Mouse (Mus musculus): Measurements from ENCODE around the gene Gmeb1. TPM values are rescaled to one million over a fixed set of nuclear protein-coding genes. Genes with fewer than 3 reads are reported as not detected.

The Gmeb1 gene
- total and polyA plus RNA-seq, 3 experiments: 9.9 to 29.6 TPM; not detected in 1

DNA sequence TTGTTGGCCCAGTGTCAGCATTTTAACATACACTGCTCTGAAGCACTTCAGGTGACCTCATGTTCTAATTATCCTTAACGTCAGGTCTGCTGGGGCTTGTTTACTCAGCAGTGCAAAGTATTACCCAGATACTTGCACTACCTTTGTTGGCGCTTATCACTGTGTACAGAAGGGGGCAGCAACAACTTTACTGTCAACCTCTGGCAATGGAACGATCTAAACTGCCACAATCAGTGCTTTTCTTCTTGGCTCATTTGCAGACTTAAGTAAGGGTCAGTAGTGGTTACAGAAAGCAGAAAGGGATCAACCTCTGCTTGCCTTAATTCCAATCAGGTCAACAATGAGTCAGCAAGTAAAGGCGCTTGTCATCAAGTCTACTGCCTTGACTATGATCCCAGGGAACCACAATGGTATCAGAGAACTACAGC is 63.1 kb downstream of the Gmeb1 start:
- peaks cover 29 to 33% of the 10 kb centered on the region in 2 experiments for H3K4me1 ChIP-seq (ENCODE audit: control insufficient read depth in 1 of 2, insufficient read depth in 2 of 2, low read length in 2 of 2)
- TF ChIP-seq MYB (IDR thresholded peaks at IDR 0.05; ENCODE audit: low read depth, low read length): no peak
- TF ChIP-seq POLR2AphosphoS2 (IDR thresholded peaks at IDR 0.05; ENCODE audit: low read length): no peak
- no peak for TF ChIP-seq ETS1 (IDR thresholded peaks at IDR 0.05; ENCODE audit: low read depth, low read length)
- no peak for TF ChIP-seq TCF12 (IDR thresholded peaks at IDR 0.05; ENCODE audit: low read depth, low read length)
- no peak for TF ChIP-seq GATA1 (IDR thresholded peaks at IDR 0.05; ENCODE audit: low read depth, low read length)
- peak; percentile 40; the same call in 1 of the 2 replicates for TF ChIP-seq SIN3A (IDR thresholded peaks at IDR 0.05; ENCODE audit: low read length)
- peak; percentile 11 to 51 (median 37); a peak in 3 of 6 replicates for TF ChIP-seq CTCF (IDR thresholded peaks at IDR 0.05 in 2 of 3, conservative IDR thresholded peaks at IDR 0.05 in 1 of 3; ENCODE audit: control insufficient read depth in 1 of 3, insufficient read depth in 1 of 3, low read depth in 2 of 3, low read length in 3 of 3, poor library complexity in 1 of 3, severe bottlenecking in 1 of 3)
- peak; percentile 53; the same call in 1 of the 2 replicates for TF ChIP-seq RCOR1 (IDR thresholded peaks at IDR 0.05; ENCODE audit: low read depth, low read length)
- TF ChIP-seq EP300 (IDR thresholded peaks at IDR 0.05; ENCODE audit: low read depth in 1 of 2, low read length in 2 of 2): peak; percentile 29 to 38; a peak in 3 of 4 replicates
- TF ChIP-seq MYC (IDR thresholded peaks at IDR 0.05; ENCODE audit: low read depth, low read length): no peak
- no peak for TF ChIP-seq UBTF (IDR thresholded peaks at IDR 0.05; ENCODE audit: borderline replicate concordance, insufficient read depth, low read depth, low read length)
- peak; percentile 37; the same call in 1 of the 2 replicates for TF ChIP-seq SMC3 (IDR thresholded peaks at IDR 0.05; ENCODE audit: low read depth, low read length)
- TF ChIP-seq ZMIZ1 (IDR thresholded peaks at IDR 0.05; ENCODE audit: low read depth, low read length): no peak
- peak; percentile 22 for TF ChIP-seq RAD21 (IDR thresholded peaks at IDR 0.05; ENCODE audit: low read depth, low read length)
- TF ChIP-seq MEF2A (IDR thresholded peaks at IDR 0.05; ENCODE audit: extremely low read depth, insufficient replicate concordance, low read depth, low read length, poor library complexity, severe bottlenecking): no peak
- no peak for TF ChIP-seq ZNF384 (IDR thresholded peaks at IDR 0.05; ENCODE audit: low read depth, low read length)
- TF ChIP-seq MXI1 (IDR thresholded peaks at IDR 0.05; ENCODE audit: low read depth, low read length): peak; percentile 42; the same call in 1 of the 2 replicates
- TF ChIP-seq POLR2AphosphoS5 (IDR thresholded peaks at IDR 0.05; ENCODE audit: borderline replicate concordance, low read depth, low read length): no peak
- H3K4me3 ChIP-seq (ENCODE audit: control insufficient read depth in 1 of 2, insufficient read depth in 1 of 2, low read depth in 2 of 2, low read length in 2 of 2): no peak overlapping the region
- H3K9ac ChIP-seq (ENCODE audit: control insufficient read depth, low read depth, low read length, poor library complexity, severe bottlenecking): no peak overlapping the region
- H3K36me3 ChIP-seq (ENCODE audit: control insufficient read depth in 1 of 2, insufficient read depth in 2 of 2, low read length in 2 of 2): peaks cover 43 to 86% of the 10 kb centered on the region in 2 experiments
- H3K27ac ChIP-seq (ENCODE audit: control insufficient read depth, low read depth, low read length): no peak overlapping the region
- H3K79me2 ChIP-seq (ENCODE audit: control insufficient read depth, insufficient read depth, low read length, poor library complexity): peaks cover 88% of the 10 kb centered on the region
- H3K9me3 ChIP-seq (replicated peaks; ENCODE audit: insufficient read depth, low read length): no peaks in the 10 kb centered on the region
- DNase-seq (ENCODE audit: low read depth, low spot score): peak; percentile 61
- H3K27me3 ChIP-seq (ENCODE audit: control insufficient read depth in 1 of 2, insufficient read depth in 2 of 2, low read length in 2 of 2): no peaks in the 10 kb centered on the region

DNA sequence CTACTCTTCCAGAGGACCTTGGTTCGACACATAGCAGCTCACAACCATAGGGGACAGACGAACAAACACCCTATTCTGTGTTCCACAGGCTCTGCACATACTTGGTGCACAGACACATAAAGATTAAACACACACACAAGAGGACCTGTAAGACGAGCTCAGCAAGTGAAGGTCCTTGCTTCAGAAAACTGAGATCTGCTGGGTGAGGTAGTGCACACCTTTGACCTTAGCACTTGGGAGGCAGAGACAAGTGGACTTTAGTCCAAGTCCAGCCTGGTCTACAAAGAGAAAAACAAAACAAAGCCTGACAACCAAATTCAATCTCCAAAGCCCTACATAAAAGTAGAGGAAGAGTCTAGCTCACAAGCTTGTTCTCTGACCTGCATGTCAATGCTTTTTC is 66.4 kb downstream of the Gmeb1 start:
- Histone ChIP-seq H3K36me3 (ENCODE audit: control insufficient read depth in 1 of 2, insufficient read depth in 2 of 2, low read length in 2 of 2) (peaks cover 47 to 73% of the 10 kb centered on the region in 2 experiments), H3K4me1 (ENCODE audit: control insufficient read depth in 1 of 2, insufficient read depth in 2 of 2, low read length in 2 of 2) (peaks cover 26 to 30% of the 10 kb centered on the region in 2 experiments)
- no peak for DNase-seq (ENCODE audit: low read depth, low spot score)

More for the DNA sequence above, 66.4 kb downstream of the Gmeb1 start:
- H3K9me3 ChIP-seq (replicated peaks; ENCODE audit: insufficient read depth, low read length): no peaks in the 10 kb centered on the region
- TF ChIP-seq MYC (IDR thresholded peaks at IDR 0.05; ENCODE audit: low read depth, low read length) (no peak), ZKSCAN1 (IDR thresholded peaks at IDR 0.05; ENCODE audit: low read depth, low read length) (no peak), MYB (IDR thresholded peaks at IDR 0.05; ENCODE audit: low read depth, low read length) (no peak), E2F4 (IDR thresholded peaks at IDR 0.05; ENCODE audit: borderline replicate concordance, low read depth, low read length) (no peak), RCOR1 (IDR thresholded peaks at IDR 0.05; ENCODE audit: low read depth, low read length) (no peak), KAT2A (conservative IDR thresholded peaks at IDR 0.05; ENCODE audit: low read depth, low read length) (no peak), SMC3 (IDR thresholded peaks at IDR 0.05; ENCODE audit: low read depth, low read length) (no peak), NRF1 (IDR thresholded peaks at IDR 0.05; ENCODE audit: insufficient read depth, low read depth, low read length, poor library complexity, severe bottlenecking) (no peak), MXI1 (IDR thresholded peaks at IDR 0.05; ENCODE audit: low read depth, low read length) (no peak), POLR2A (IDR thresholded peaks at IDR 0.05; ENCODE audit: control insufficient read depth in 1 of 2, insufficient read depth in 1 of 2, low read depth in 1 of 2, low read length in 2 of 2, poor library complexity in 1 of 2) (no peak), POLR2AphosphoS2 (IDR thresholded peaks at IDR 0.05; ENCODE audit: low read length) (no peak)
- peaks cover 84% of the 10 kb centered on the region for H3K79me2 ChIP-seq (ENCODE audit: control insufficient read depth, insufficient read depth, low read length, poor library complexity)
- H3K4me3 ChIP-seq (ENCODE audit: control insufficient read depth in 1 of 2, insufficient read depth in 1 of 2, low read depth in 2 of 2, low read length in 2 of 2): no peak overlapping the region
- peak overlapping the region; percentile 40 for H3K27ac ChIP-seq (ENCODE audit: control insufficient read depth, low read depth, low read length)
- no peak overlapping the region for H3K9ac ChIP-seq (ENCODE audit: control insufficient read depth, low read depth, low read length, poor library complexity, severe bottlenecking)
- no peaks in the 10 kb centered on the region for H3K27me3 ChIP-seq (ENCODE audit: control insufficient read depth in 1 of 2, insufficient read depth in 2 of 2, low read length in 2 of 2)

Measured in MEL (cell line).